Mouse (Mus musculus): ENCODE results near the gene Hoxc12.

DNA sequence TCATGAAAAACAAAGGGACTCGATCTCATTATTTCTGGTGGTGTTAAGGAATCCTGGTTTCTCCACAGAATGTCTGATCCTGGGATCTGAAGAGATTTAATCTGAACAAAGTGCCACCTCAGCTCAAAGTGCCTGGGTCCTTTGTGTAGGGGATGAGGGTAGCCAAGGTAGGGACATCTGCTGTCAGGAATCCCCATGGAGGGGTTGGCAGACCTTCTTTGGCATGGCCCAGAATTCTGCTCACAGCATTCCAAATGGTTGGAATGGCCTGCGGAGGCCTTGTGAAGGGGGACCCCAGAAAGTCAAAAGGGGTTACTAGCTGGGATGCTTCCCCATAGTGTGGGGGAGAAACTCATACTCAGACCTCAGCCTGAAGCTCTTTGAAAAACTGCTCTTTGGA is 12.3 kb downstream of the Hoxc12 start:
- TF ChIP-seq GATA1 (IDR thresholded peaks at IDR 0.05; ENCODE audit: borderline replicate concordance, low read length) (no peak), FLI1 (IDR thresholded peaks at IDR 0.05; ENCODE audit: low read length) (no peak)
